Mouse (Mus musculus) kidney, embryonic 15.5 days (tissue): Measurements from ENCODE around the gene Epn3. TPM values are rescaled to one million over a fixed set of nuclear protein-coding genes. Genes with fewer than 3 reads are reported as not detected.

Source experiments
- ATAC-seq: fragments of 200-750 bp; cut with Nextera tagmentation; replicated peaks from 2 replicates; pipeline ENCODE4 v1.8.0; 2017; ENCODE audit warnings: moderate TSS enrichment; ENCODE audit not compliant: low FRiP score
- H3K27ac ChIP-seq: fragments of 300-500 bp; sonication (generic); 2 replicates; pipeline ENCODE4 v1.5.1; 2015; ENCODE audit warnings: mild to moderate bottlenecking, inconsistent platforms
- H3K27me3 ChIP-seq: fragments of 300-500 bp; sonication (generic); 2 replicates; pipeline ENCODE4 v1.6.1; 2015; ENCODE audit warnings: inconsistent platforms
- H3K36me3 ChIP-seq: fragments of 300-500 bp; sonication (generic); 2 replicates; pipeline ENCODE4 v1.6.1; 2015; ENCODE audit warnings: inconsistent platforms
- H3K4me1 ChIP-seq: fragments of 300-500 bp; sonication (generic); 2 replicates; pipeline ENCODE4 v1.6.1; 2015; ENCODE audit warnings: inconsistent platforms
- H3K4me2 ChIP-seq: fragments of 300-500 bp; sonication (generic); 2 replicates; pipeline ENCODE4 v1.6.1; 2015; ENCODE audit warnings: moderate library complexity, mild to moderate bottlenecking, inconsistent platforms
- H3K4me3 ChIP-seq: fragments of 300-500 bp; sonication (generic); replicated peaks from 2 replicates; pipeline ENCODE4 v1.5.1; 2015; ENCODE audit warnings: mild to moderate bottlenecking, inconsistent platforms
- H3K9ac ChIP-seq: fragments of 300-500 bp; sonication (generic); 2 replicates; pipeline ENCODE4 v1.6.1; 2015; ENCODE audit warnings: mild to moderate bottlenecking, inconsistent platforms
- H3K9me3 ChIP-seq: fragments of 300-500 bp; sonication (generic); replicated peaks from 2 replicates; pipeline ENCODE4 v1.6.1; 2016; ENCODE audit warnings: inconsistent platforms
- WGBS: fragments of 180-500 bp; shearing (Covaris S2); methylation state at CpG from one replicate; pipeline ENCODE4 v1.1.7; 2015; ENCODE audit warnings: mixed read lengths; 5-methylcytosine and 5-hydroxymethylcytosine counted together
- polyA plus RNA-seq: library from polyadenylated mRNA; unstranded; fragments of >200 nt; fragmentation: Nextera tagmentation; extraction: Ambion mirVana; gene quantifications from 2 replicates; pipeline ENCODE4 v1.2.1, GENCODE M21; 2015

The Epn3 gene
- polyA plus RNA-seq, 1 experiment from 2014 or later = 16.5 TPM

DNA sequence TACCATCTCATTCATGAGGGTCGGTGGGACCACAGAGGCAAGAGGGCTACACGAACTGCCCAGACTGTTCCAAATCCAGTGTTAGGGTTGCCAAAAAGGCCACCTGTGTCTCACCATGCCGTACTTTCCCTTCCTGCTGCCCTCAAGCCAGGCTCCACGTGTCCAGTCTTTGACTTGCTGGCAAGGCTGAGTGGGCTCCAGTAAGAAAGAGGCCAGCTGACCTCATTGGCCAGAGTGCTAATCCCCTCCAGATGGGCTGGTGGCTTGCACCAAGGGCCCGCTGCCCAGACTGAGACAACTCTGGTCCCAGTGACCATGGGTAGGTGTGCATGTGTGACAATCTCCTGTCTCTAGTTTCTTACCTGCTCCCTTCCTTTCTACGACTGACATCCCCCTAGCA, 22.1 kb downstream of the Epn3 start:
- Histone ChIP-seq H3K4me3 (no peak overlapping the region), H3K4me1 (peaks cover 33% of the 10 kb centered on the region), H3K36me3 (no peaks in the 10 kb centered on the region), H3K27ac (no peak overlapping the region), H3K4me2 (no peak overlapping the region), H3K9me3 (no peaks in the 10 kb centered on the region), H3K9ac (no peak overlapping the region), H3K27me3 (peaks cover 53% of the 10 kb centered on the region)
- ATAC-seq = no peak
- 79% methylated on average over 6 of the region's 6 CpGs for WGBS

DNA sequence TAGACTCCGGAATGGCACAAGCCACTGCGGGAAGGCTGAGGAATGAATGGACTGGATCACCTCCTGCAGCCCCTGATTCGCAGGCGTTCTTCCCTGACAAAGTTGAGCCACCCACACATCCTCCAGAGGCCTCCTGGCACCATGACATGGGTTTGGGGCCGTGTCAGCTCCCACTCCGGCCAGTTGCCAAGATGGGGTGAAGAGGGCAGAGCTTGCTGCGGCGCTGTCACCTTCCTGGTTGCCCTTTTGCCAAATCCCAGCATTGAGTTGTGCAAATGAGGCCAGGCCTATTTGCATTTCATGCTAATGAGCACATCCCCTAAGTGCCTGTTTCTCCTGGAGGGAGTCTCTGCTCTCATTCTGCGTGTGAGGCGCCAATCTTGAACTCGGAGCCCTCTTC, 24.1 kb downstream of the Epn3 start:
- Histone ChIP-seq H3K4me3 (no peak overlapping the region), H3K27me3 (peaks cover 61% of the 10 kb centered on the region), H3K4me2 (no peak overlapping the region), H3K9me3 (no peaks in the 10 kb centered on the region), H3K36me3 (no peaks in the 10 kb centered on the region), H3K4me1 (peaks cover 52% of the 10 kb centered on the region), H3K9ac (no peak overlapping the region), H3K27ac (no peak overlapping the region)
- 14% methylated on average over 11 of the region's 11 CpGs for WGBS
- ATAC-seq = no peak

DNA sequence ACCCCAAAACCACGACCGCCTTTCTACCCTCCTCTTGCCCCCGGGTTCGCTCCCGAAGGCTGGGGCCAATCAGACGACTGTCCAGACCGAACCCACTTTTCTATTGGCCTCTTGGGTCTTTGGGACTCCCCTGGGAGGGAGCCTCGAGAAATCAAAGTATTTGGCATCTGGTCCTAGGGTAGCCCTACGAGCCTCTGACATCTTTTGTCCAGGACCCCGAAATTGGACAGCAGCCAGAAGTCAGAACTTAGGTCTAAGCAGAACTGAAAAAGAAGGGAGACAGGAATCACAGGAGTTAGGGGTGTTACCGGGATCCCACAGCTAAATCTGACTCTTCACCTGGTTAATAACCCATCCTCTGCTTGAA, 25.2 kb downstream of the Epn3 start:
- Histone ChIP-seq H3K9me3 (no peaks in the 10 kb centered on the region), H3K27ac (peak overlapping the region; percentile 92), H3K4me2 (peak overlapping the region; percentile 98), H3K4me3 (peak overlapping the region; percentile 57), H3K36me3 (no peaks in the 10 kb centered on the region), H3K27me3 (peaks cover 61% of the 10 kb centered on the region), H3K9ac (no peak overlapping the region; the same call in 1 of the 2 replicates), H3K4me1 (peaks cover 62% of the 10 kb centered on the region)
- no peak; the same call in 1 of the 2 replicates for ATAC-seq
- 2% methylated on average over 11 of the region's 11 CpGs for WGBS

DNA sequence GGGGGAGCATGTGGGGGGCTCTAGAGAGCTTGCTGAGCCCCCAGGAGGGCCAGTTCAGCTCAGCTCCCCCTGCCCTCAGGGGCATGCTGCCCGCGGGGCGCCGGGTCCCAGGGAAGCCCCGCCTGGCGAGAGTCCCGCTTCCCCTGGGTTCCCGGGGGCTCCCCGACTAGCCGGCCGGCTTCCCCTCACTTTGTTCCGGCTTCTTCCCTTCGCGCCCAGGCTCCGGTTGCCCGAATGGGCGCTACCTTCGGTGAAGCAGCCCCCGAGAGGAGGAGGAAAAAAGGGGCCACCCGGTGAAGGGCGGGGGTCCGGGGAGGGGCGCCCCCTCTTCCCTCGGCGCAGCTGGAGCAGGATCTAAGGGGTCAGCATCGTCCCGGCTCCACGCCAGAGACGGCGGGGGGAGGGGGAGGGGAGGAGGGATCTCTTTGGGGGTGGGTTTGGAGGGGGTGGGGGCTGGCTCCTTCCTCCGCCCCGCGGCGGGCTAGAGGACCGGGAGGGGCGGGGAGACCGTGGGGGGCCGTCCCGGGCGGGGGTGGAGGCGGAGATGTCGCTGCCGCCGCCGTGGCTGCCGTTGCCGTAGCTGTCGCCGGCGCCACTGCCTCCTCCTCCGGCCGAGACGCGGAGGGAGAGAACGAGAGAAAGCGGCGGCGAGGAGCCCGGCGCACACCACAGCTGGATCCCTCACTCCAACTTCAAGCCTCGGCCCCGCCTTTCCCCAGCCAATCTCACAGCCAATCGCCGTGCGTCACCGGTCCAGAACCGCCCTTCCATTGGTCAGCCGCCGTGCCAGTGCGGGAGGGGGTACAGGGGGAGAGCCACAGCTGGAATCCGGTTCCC, 25.8 kb downstream of the Epn3 start, which contains the start of gene Cacna1g:
TSS of gene Cacna1g (minus strand) at position 492 of the 837 bp plus-strand sequence.
- ATAC-seq = peak; percentile 93
- H3K27me3 ChIP-seq = peaks cover 58% of the 10 kb centered on the region
- H3K27ac ChIP-seq = peak within 1 kb of the TSS; percentile 92

DNA sequence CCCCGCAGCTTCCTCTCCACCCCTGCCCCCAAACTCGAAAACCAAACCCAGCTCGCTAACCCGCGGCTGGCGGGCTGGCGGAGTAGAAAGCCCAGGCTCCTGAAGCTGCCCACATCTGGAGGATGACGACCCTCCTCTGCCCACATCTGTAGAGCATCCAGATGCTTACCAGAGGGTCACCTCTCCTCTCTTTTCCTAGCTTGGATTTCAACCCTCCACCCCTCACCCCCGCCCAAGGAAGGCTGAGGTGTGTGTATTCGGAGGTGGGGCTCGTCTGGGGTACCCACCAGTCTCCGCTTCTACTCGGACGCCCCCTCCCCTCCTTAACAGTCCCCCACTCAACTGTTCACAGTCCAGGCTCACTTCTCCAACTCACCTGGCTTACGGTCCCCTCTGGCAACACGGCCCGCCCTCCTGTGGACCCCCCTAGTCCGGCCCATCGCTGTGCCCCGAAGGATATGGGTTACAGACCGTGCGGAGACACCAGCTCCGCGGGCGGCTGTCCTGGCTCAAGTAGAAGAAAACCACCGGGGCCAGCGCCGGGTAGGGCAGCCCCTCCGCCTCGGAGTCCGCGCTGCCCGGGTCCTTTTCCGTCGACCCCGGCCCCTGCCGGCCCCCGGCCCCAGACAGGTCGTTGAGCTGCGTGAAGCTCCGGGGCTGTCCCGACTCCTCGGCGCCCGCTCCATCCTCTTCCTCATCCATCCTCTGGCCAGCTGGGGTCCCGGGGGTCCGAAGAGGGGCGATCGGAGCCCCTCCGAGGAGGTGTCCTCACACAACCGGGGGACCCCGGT, 26.7 kb downstream of the Epn3 start:
- ATAC-seq = peak; percentile 22
- peaks cover 76% of the 10 kb centered on the region for H3K4me1 ChIP-seq
- peaks cover 50% of the 10 kb centered on the region for H3K27me3 ChIP-seq
- H3K27ac ChIP-seq = peak overlapping the region; percentile 92
- H3K4me2 ChIP-seq = peak overlapping the region; percentile 98
- no peaks in the 10 kb centered on the region for H3K36me3 ChIP-seq
- no peaks in the 10 kb centered on the region for H3K9me3 ChIP-seq
- WGBS = 1% methylated on average over 52 of the region's 52 CpGs
- H3K4me3 ChIP-seq = peak overlapping the region; percentile 57
- H3K9ac ChIP-seq = peak overlapping the region; percentile 64

More for the DNA sequence above, 25.8 kb downstream of the Epn3 start, which contains the start of gene Cacna1g:
- H3K4me2 ChIP-seq = peak within 1 kb of the TSS; percentile 98
- peaks cover 68% of the 10 kb centered on the region for H3K4me1 ChIP-seq
- WGBS = 0% methylated on average over 45 of the region's 71 CpGs
- no peaks in the 10 kb centered on the region for H3K36me3 ChIP-seq
- H3K9ac ChIP-seq = peak within 1 kb of the TSS; percentile 64
- peak within 1 kb of the TSS; percentile 57 for H3K4me3 ChIP-seq
- H3K9me3 ChIP-seq = no peaks in the 10 kb centered on the region

DNA sequence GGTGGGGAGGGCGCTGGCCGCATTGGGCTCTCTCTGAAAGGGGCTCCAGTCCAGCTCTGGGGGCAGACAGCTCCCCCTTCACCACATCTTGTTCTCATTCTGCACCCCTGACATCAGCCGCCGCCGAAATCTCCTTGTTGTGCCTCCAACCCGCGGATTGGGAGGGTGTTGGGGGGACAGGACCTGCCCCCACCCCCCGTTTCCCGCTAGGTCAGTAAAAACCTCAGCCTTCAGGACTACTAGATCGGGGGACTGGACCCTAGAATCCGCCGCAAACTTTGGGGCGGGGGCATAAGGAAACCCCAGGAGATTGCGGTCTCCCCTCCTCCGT, 27.2 kb downstream of the Epn3 start:
- H3K27ac ChIP-seq = peak overlapping the region; percentile 45; the same call in 1 of the 2 replicates

DNA sequence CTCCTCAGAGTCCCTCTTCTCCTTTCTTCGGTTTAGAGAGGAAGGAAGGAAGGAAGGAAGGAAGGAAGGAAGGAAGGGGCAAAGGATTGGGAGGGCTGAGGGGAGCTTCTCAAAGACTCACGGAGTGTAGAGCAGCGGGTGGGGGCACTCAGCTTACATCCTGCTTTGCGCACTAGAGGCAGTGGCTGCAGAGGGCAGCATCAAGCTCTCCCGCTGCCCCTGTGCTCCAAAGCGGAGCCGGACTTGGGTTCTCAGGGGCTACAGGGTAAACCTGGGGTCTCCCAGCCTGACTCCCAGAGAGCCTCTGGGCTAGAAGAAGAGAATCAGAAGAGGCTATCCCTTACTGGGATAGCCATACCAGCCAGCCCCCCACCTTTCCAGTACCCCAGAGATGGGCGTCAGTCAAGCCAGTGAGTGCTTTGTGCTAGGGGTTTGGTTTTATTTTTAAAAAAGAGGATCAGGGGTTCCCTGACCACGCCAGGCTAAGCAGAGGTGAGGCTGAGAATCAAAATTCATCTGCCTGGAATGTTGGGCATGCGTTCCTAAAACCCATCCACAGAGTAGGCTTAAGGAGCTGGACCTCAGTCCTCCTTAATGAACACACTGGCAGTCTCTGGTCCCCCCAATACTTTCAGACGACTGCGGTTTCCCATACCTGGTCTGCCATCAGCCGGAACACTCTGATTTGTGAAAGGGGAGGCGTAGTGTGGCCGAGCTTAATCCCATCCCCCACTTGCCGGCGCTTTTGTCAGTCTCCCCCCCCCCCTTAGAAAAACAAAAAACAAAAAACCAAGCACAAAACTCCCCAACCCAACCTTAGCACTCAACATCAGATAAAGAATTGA, 27.8 kb downstream of the Epn3 start:
- peaks cover 87% of the 10 kb centered on the region for H3K4me1 ChIP-seq
- WGBS = 4% methylated on average over 17 of the region's 17 CpGs
- H3K27me3 ChIP-seq = peaks cover 40% of the 10 kb centered on the region

More for the DNA sequence above, 27.2 kb downstream of the Epn3 start:
- Histone ChIP-seq H3K27me3 (peaks cover 44% of the 10 kb centered on the region), H3K4me1 (peaks cover 81% of the 10 kb centered on the region), H3K4me2 (peak overlapping the region; percentile 98), H3K36me3 (no peaks in the 10 kb centered on the region), H3K4me3 (peak overlapping the region; percentile 57), H3K9ac (peak overlapping the region; percentile 64), H3K9me3 (no peaks in the 10 kb centered on the region)
- no peak for ATAC-seq
- under 1% methylated on average over 15 of the region's 15 CpGs for whole genome bisulfite sequencing

DNA sequence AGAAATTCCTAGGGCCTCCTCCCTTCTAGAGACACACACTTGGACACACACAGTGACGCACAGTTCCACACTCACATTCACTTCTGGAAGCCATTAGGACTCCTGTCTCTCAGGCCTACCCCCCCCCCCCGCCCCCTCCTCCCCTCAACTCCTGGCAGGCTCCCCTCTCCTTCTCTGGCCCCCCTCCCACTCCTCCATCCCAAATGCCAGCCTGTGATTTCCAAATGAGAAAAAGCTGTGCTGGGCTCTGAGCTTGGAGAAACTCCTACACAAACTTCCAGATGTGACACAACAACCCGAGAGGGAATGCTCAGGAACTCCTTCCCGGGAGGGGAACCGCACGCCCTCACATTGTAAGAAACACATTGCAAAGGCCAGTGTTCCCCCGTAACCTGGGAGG, 29.4 kb downstream of the Epn3 start:
- Histone ChIP-seq H3K27me3 (peaks cover 29% of the 10 kb centered on the region), H3K4me1 (peaks cover 88% of the 10 kb centered on the region), H3K4me2 (peak overlapping the region; percentile 98; the same call in 1 of the 2 replicates), H3K27ac (peak overlapping the region; percentile 38), H3K9ac (no peak overlapping the region), H3K4me3 (no peak overlapping the region), H3K36me3 (no peaks in the 10 kb centered on the region), H3K9me3 (no peaks in the 10 kb centered on the region)
- 19% methylated on average over 5 of the region's 7 CpGs for WGBS
- ATAC-seq = no peak

More for the DNA sequence above, 27.8 kb downstream of the Epn3 start:
- peak overlapping the region; percentile 98 for H3K4me2 ChIP-seq
- peak overlapping the region; percentile 57 for H3K4me3 ChIP-seq
- H3K9me3 ChIP-seq = no peaks in the 10 kb centered on the region
- H3K9ac ChIP-seq = peak overlapping the region; percentile 64
- ATAC-seq = no peak
- no peaks in the 10 kb centered on the region for H3K36me3 ChIP-seq
- H3K27ac ChIP-seq = peak overlapping the region; percentile 45; the same call in 1 of the 2 replicates

DNA sequence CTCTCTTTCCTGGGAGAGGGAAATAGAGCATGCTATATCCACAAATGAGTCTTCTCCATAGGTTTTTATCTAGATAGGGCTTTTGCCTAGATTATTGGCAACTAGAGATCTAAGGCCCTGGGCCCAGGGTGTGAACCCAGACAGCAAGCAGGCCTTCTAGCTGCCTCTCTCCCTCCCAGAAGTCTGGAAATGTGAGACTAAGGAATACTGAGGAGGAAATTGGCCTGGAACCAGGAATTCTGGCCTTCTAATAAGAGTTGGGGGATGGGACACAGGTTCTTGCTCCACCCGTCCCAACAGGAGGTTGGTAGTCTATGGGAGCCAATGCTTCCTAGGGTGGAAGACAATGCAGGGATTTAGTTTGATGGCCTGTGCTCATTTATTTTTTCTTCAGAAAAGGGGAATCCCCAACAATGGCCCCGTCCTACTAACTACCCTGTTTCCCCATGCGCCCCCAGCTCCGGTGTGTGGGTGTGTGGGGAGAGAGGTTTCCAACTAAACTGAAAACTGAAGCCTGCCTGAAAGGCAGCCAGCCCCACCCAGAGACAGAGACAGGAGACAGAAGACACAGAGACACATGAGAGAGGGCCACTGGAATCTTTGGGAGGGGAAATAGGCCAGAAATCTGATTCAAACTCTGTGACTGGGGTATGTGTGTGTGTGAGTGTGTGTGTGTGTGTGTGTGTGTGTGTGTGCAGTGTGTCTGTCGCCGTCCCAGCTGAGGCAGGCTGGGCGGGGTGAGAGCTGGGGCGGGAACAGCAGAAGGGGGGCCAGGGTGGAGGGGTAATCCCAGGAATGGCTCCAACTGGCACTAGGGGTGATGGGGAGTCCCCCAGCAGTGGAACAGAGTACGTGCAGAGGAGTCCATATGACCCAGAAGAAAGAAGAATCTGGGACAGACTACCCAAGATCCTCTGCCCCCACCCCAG, 30.4 kb downstream of the Epn3 start:
- peaks cover 88% of the 10 kb centered on the region for H3K4me1 ChIP-seq
- no peak overlapping the region for H3K9ac ChIP-seq
- H3K36me3 ChIP-seq = no peaks in the 10 kb centered on the region
- no peak overlapping the region for H3K4me3 ChIP-seq
- 0 out of 2 replicates have a peak overlapping the region, but pooled peaks have one; percentile 0 for H3K4me2 ChIP-seq
- peak overlapping the region; percentile 38 for H3K27ac ChIP-seq
- peaks cover 19% of the 10 kb centered on the region for H3K27me3 ChIP-seq
- H3K9me3 ChIP-seq = no peaks in the 10 kb centered on the region
- WGBS = 35% methylated on average over 9 of the region's 9 CpGs
- no peak for ATAC-seq

DNA sequence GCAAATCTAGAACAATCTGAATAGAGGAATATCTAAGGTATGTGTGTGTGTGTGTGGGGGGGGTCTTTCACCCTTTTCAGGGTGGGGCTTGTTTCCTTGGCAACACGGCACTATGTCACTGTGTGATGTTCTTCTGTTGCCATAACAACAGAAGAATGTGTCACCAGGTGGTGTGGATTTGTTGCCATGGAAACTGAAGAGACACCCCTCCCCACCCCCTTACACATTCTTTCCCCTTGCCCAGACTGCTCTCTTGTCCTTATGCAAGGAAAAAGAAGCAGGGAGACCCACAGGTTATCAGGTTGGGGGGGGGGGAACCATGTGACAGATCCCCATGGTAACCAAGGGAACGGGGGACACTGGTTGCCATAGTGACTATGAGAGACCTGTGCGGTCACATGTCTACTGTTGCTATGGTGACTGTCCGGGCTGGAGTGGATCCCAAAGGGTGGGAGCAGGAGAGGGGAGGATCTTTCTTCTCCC, 31.2 kb downstream of the Epn3 start:
- H3K36me3 ChIP-seq = no peaks in the 10 kb centered on the region
- peak overlapping the region; percentile 38; the same call in 1 of the 2 replicates for H3K27ac ChIP-seq

More for the DNA sequence above, 31.2 kb downstream of the Epn3 start:
- Histone ChIP-seq H3K4me3 (no peak overlapping the region), H3K27me3 (peaks cover 17% of the 10 kb centered on the region), H3K9me3 (no peaks in the 10 kb centered on the region), H3K4me1 (peaks cover 89% of the 10 kb centered on the region), H3K9ac (no peak overlapping the region), H3K4me2 (0 out of 2 replicates have a peak overlapping the region, but pooled peaks have one; percentile 0)
- 45% methylated on average over 4 of the region's 4 CpGs for WGBS
- ATAC-seq = no peak
